Mouse (Mus musculus) CD8-positive naive resting alpha-beta T cell, adult 2 months (primary cell): ENCODE data around the gene Pank2.
"Not testable (repeated sequence)": the region's sequence is repeated elsewhere in the genome, so short reads cannot be mapped to it uniquely, and the experiment has no call there.

Experiments
- DNase-seq, 2 experiments: peaks; one replicate each; pipeline ENCODE4 v3.0.0; 2022; ENCODE audit warnings: low read depth in 2 of 2, low spot score in 2 of 2

The Pank2 gene

DNA sequence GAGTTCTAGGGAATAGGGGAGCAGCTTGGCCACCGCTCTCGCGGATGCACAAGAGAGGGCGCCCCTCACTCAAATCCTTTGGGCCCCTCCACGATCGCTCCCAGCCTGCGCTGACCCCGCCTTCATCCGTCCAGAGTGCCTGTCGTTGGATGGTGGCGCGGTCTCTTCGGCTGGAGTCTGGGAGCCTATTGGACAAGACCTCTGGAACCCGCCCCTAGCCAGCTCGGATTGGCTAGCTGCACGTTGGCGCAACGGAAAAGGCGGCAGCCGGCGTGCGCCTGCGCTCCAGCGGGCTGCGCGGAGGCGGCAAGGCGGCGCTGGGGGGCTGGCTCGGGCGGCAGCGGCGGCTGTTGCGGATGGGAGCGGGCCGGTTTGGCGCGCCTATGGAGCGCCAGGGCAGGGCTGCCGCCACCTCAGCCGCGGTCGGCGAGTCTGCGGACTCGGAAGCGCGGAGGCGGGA, at the start of gene Pank2:
TSS of gene Pank2 (plus strand) at position 283 of the 460 bp plus-strand sequence.
- DNase-seq, result peak; percentile 93 to 94

DNA sequence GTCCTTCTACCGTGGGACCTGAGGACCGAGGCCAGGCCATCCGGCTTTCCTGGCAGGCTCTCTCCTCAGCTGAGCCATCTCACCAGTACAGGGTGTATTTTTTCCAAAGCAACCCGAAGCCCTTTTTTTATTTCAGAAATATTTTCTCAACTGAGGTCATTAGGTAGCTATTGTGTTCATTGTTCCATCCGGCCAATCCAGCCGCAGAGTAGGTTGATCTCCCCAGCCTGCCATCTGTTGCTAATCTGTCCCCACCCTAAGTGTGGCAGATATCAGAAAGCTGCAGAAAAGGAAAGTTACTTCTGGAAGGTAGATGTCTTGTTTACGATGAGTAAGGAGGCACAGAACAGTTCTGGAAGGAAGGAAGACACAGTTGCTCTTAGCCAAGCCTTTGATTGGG, 48.5 kb upstream of the Pank2 start:
- DNase-seq, result no peak

DNA sequence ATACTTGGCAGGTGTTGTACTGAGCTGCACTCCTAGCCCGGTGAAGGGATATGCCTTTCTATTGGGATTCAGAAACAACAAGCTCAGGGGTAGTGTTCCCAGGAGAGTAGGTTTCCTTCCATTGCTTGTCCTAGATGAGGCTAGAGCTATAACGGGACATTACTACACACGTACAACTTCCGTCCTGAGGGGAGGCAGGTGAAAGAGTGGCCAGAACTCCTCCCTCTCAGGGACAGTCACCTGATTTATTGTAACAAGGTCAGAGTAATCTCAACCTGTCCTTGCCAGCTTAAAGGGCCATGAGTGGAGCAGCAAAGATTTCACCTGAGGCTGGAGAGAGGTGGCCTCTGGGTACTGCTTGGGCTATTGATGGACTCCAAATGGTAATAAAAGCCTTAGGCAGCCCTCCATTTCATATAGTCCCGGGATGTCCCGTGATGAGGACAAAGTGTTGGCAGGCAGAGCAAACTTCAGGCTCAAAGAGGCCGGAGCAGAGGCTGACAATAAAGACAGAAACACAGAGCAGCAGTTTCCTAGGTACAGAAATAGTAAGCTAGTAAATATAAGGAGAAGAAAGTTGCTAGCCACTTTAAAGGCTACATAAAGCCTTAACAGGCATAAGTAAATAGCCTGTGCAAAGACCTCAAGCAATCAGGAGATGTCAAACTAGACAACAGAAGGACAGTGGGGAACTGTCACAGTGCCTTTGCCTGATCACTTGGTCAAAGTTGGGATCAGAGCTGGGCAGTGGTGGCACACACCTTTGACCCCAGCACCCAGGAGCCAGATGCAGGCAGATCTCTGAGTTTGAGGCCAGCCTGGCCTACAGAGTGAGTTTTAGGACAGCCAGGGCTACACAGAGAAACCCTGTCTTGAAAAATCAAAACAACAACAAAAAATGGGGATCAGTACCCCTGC, 46.1 kb upstream of the Pank2 start:
- no peak for DNase-seq

DNA sequence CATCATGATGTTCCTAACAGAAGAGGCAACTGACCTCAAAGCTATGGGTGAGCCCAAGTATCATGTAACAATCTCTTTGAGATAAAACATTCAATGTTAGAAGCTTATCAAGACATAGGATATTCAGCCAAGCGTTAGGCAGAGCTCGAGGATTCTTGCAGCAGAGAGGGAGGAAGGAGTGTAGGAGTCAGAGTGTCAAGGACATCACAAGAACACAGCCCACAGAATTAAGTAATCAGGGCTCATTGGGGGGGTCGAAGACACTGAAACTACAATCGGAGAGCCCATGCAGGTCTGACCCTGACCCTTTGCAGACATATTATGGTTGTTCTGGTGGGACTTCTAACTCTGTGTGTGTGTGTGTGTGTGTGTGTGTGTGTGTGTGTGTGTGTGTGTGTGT, 42.3 kb upstream of the Pank2 start:
- no peak for DNase-seq

- no peak for DNase-seq
Observed at GRCm38 (mm10) chr2:131221853-131222515, 40.3 kb upstream of the Pank2 start.

- no peak for DNase-seq
Observed at GRCm38 (mm10) chr2:131222562-131222961, 39.7 kb upstream of the Pank2 start.

- no peak for DNase-seq
Observed at GRCm38 (mm10) chr2:131223569-131223968, 38.7 kb upstream of the Pank2 start.

DNA sequence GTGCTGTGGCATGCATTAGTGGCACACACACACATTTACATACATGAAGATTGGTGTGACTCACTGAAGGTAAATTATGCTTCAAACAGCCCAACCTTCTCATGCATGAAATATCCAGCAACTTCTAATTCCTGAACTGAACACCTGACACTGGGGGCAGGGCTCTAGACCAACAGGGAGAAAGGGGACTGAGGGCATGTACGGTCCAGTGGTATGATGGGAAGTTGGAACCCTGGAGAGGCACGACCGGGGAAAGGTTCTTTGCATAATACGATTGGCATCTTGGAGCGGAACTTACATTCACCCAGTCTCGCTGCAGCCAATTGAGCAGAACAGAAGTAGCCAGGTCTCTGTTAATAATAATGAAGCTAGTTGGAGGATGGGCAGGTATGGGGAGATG, 37.1 kb upstream of the Pank2 start:
- DNase-seq, result no peak

DNA sequence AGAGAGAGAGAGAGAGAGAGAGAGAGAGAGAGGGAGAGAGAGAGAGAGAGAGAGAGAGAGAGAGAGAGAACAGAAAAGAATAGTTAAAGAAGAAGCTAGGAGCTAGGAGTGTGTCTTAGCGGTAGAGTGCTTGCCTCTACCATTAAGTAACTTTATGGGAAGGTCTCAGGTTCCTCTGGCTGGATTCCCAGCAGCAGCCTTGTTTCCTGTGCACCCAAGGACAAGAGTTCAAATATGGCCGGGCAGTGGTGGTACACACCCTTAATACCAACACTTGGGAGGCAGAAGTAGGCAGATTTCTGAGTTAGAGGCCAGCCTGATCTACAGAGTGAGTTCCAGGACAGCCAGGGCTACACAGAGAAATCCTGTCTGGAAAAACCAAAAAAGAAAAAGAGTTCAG, 35.6 kb upstream of the Pank2 start:
- not testable (repeated sequence) for DNase-seq

- no peak for DNase-seq
Observed at GRCm38 (mm10) chr2:131227243-131227642, 35.1 kb upstream of the Pank2 start.

- no peak for DNase-seq
Observed at GRCm38 (mm10) chr2:131232558-131232957, 29.7 kb upstream of the Pank2 start.

DNA sequence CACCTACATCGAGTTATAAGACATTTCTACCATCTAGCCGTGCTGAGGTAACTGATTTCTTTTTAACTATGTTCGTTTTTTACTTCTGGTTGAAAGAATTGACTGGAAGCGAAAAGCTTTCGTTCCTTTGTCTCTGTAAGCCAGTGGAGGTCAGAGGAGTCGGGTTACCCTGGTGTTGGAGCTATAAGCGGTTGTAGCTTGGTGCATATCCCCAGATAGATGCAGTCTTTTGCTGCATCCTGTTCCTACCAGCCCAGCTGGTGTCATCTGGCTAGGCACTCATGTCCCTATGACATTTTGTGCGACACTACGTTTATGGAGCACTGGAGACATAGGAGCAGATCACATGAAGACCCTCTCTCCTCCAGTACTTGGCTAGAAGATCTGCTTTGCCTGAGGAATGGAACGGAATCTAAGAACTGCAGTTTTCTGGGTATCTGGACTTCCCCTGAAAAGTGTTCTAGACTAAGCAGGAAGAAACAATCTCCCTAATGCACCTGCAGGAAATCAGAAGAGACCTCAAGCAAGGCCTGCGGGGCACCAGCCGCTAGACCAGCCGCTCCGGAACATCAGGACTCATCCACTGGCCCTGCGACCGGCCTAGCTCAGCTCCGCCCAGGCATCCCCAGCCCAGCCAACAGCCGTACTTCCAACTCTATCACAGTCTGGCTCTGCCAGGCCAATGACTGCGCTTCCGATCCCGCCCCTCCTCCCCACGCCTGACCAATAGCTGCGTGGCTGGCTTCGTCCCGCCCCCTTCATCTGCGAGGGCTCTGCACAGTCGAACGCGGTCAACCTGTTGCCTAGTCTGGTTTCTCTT, 28.8 kb upstream of the Pank2 start, which contains the start of gene Mavs:
TSS of gene Mavs (plus strand) at position 757 of the 820 bp plus-strand sequence.
- DNase-seq, result peak; percentile 87 to 91

DNA sequence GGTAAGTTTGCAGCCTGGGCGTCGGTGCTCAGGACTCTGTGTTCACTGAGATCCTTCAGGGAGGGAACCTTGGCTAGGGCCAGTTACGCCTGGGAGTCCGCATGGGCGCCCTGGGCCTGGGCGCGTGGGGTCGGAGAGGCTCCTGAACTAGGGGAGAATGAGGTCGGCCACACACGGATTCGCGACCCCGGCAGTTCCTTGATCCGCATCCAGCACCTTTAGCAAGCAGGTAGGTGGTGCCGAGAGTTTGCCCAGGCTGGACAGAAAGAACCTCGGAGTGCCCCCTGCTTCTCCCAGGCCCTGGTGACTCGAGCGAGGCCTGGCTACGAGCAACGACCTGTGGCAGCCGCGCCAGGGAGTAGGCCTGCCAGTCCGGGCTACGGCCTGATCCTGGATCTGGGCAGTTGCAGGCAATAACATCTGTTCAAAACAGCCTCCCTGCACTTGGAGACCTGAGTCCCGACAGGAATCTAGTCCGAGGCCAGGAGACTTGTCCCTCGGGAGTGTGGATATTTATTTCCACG, 28.1 kb upstream of the Pank2 start:
- no peak for DNase-seq

- DNase-seq, result no peak
Observed at GRCm38 (mm10) chr2:131234970-131235635, 27.2 kb upstream of the Pank2 start.

DNA sequence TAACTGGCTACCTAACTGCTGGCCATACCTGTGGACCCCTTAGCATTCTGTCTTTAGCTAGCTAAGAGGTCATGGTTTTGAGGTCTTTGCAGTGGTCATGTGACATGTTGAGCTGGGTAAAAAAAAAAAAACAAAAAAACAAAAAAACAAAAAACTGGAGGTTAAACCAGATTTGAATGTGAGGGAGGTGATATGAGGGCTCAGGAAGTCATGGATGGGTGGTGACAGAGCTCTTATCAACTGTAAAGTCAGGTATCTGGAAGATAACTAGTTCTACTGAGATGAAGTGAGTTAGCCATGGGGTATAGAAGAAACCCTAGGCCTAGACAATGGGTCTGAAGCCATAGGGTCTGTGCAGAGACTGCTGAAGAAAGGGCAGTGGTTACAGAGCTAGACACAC, 20.1 kb upstream of the Pank2 start:
- DNase-seq, result no peak

GRCm38 (mm10) chr2:131242929-131243328, 19.4 kb upstream of the Pank2 start:
- DNase-seq, result no peak

- DNase-seq, result peak; percentile 27 to 31
Observed at GRCm38 (mm10) chr2:131253681-131254328, 8.5 kb upstream of the Pank2 start.

DNA sequence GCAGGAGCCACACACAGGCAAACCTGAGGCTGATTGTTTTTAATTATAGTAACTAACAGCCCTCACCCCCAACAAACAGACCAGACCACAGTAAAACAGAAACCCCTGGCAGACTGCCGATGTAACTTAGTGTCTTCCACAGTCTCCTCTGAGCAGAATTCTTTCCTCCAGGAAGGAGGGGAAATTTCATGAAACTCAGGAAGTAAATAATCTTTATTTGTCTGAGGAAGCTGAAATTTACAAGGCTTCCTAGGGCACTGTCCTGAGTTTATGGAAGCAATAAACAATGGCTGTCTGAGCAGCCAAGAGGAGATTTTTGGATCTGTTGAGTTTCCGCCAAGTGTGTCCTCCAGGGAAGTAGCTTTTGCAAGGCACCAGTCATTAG, 8.0 kb upstream of the Pank2 start:
- DNase-seq, result no peak

DNA sequence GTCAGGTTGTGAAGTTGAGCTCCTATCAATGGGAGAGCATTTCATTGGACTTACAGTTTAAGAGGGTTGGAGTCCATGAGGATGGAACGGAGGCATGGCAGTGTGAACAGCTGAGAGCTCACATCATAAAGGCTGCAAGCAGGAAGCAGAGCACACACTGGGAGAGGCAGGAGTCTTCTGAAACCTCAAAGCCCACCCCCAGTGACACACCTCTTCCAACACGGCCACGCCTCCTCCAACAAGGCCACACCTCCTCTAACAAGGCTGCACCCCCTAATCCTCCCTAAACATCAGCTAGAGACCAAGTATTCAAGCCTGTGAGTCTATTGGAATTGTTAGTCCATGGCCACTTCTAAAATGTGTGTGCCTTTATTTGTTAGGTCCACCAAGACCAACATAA, 6.6 kb upstream of the Pank2 start:
- DNase-seq, result no peak

- no peak for DNase-seq
Observed at GRCm38 (mm10) chr2:131258693-131259092, 3.6 kb upstream of the Pank2 start.
